Mouse (Mus musculus): Measurements from ENCODE around the gene Mdm2.

DNA sequence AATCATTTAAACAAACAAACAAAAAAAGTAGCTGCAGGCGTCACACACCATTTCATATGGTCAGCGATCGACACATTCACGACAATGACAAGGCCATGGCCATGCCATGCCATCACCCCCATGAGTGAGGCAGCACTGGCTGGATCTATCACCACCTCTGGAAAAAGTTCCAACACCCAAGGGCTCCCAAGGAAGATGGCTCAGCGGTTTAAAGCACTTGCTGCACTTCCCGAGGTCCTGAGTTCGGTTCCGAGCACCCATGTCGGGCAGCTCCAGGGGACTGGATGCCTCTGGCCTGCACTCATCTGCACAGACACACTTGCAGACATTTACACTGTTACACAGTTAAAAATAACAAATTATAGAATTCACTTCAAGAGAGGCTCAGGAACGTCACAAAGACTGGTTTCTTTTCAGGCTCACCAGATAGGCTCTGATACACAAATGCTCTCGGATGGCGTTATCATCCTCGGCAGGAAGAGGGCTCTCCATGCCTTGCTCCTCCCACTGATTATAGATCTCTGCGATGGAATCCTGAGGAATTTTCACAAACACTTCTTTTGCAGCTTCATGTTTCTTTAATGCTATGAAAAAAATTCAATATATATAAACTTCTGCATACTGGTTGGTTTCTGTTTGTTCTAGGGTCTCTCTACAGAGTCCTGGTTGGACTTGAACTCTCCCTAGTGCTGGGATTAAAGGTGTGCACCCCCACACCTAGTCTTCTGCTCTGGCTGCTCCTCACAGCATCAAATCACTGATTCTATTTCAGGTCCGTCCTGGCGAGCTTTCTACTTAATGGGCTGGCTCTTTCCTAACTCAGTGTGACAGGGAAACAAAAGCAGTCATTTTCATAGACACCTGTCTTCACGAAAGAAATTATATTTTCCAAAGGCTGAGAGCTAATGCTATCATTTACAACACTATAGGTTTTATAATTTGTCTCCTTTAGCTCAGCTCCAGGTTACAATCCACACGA, 48.5 kb upstream of the Mdm2 start:
- TF ChIP-seq CTCF (IDR thresholded peaks at IDR 0.05; ENCODE audit: control insufficient read depth, insufficient read depth, low read length) (no peak), POLR2A (IDR thresholded peaks at IDR 0.05; ENCODE audit: borderline replicate concordance, control insufficient read depth, low read depth, low read length) (no peak)
